Mouse (Mus musculus) telencephalon, adult 2 months (tissue): ENCODE data around the gene Crlf2.

Experiments
- DNase-seq: peaks from one replicate; pipeline ENCODE4 v3.0.0-alpha.2; 2011; ENCODE audit warnings: low read depth, low spot score

Crlf2 gene

GRCm38 (mm10) chr5:109548712-109549111 is 10.1 kb downstream of the Crlf2 start:
- DNase-seq: no peak

DNA sequence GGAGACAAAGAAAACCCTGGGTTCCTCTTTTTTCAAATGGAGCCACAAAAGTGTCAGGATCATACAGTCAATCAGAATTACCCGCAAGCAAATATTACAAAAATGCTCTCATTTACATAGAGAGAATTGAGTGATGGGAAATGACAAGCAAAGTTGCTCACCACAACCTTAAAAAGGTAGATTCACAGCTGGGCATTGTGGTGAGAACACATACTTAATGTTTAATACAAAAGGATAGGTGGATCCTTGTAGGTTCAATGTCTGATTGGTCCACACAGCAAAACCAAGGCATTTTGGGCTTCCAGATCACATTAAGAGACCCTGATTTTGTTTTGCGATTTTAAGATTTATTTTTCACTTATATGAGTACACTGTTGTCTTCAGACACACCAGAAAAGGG is 11.7 kb downstream of the Crlf2 start:
- DNase-seq: no peak

- DNase-seq: no peak
Observed at GRCm38 (mm10) chr5:109509679-109510078, 49.1 kb downstream of the Crlf2 start.

- no peak for DNase-seq
Observed at GRCm38 (mm10) chr5:109506729-109507128, 52.1 kb downstream of the Crlf2 start.
